Comparison of ENCODE assay signal across 10 mouse cellular contexts in genomic region chr19:58558352-58558751, GRCm38 (mm10). TPM values are rescaled to one million over a fixed set of nuclear protein-coding genes. Genes with fewer than 3 reads are reported as not detected.
DNase-seq lines count a peak whose midpoint lies in the region; ATAC-seq lines count a peak whose summit lies in the region.
"Had no signal": no experiment of that assay in that cellular context is flagged by ENCODE, and none has a peak within 500 bp of the region (broad histone marks: within the 10 kb centered on the region; RNA-seq: fewer than 3 reads in every experiment).

No protein-coding gene starts in this region.

- 56% methylated on average over 5 of the region's 5 CpGs for WGBS in intestine, embryonic 14.5 days
- 50% methylated on average over 5 of the region's 5 CpGs for WGBS in intestine, embryonic 15.5 days
- WGBS in embryonic facial prominence, embryonic 11.5 days: 49% methylated on average over 5 of the region's 5 CpGs

- no peak overlapping the region for H3K4me2 ChIP-seq in intestine, embryonic 14.5 days (ENCODE audit: low read length)
- H3K4me2 ChIP-seq in intestine, embryonic 15.5 days (replicated peaks): no peak overlapping the region
- no peak overlapping the region for H3K4me2 ChIP-seq in embryonic facial prominence, embryonic 11.5 days (ENCODE audit: low read depth, low read length)
- H3K4me2 ChIP-seq: liver, embryonic 15.5 days had no signal

- no peaks in the 10 kb centered on the region for H3K36me3 ChIP-seq in intestine, embryonic 14.5 days (ENCODE audit: control insufficient read depth, insufficient read depth, low read length)
- no peaks in the 10 kb centered on the region for H3K36me3 ChIP-seq in intestine, embryonic 15.5 days
- H3K36me3 ChIP-seq in embryonic facial prominence, embryonic 11.5 days (replicated peaks; ENCODE audit: control insufficient read depth, insufficient read depth, low read depth, low read length): no peaks in the 10 kb centered on the region
- H3K36me3 ChIP-seq: liver, embryonic 15.5 days had no signal

- no peak overlapping the region for H3K9ac ChIP-seq in intestine, embryonic 14.5 days (ENCODE audit: low read length)
- no peak overlapping the region for H3K9ac ChIP-seq in intestine, embryonic 15.5 days
- no peak overlapping the region for H3K9ac ChIP-seq in embryonic facial prominence, embryonic 11.5 days (replicated peaks; ENCODE audit: low read length)
- H3K9ac ChIP-seq: liver, embryonic 15.5 days had no signal

- no peaks in the 10 kb centered on the region for H3K9me3 ChIP-seq in intestine, embryonic 14.5 days (ENCODE audit: control insufficient read depth, low read length)
- no peaks in the 10 kb centered on the region for H3K9me3 ChIP-seq in intestine, embryonic 15.5 days
- H3K9me3 ChIP-seq in embryonic facial prominence, embryonic 11.5 days (replicated peaks; ENCODE audit: control insufficient read depth, low read length): no peaks in the 10 kb centered on the region
- H3K9me3 ChIP-seq: liver, embryonic 15.5 days had no signal

- H3K4me3 ChIP-seq in intestine, embryonic 14.5 days (ENCODE audit: low read depth, low read length): no peak overlapping the region
- H3K4me3 ChIP-seq in intestine, embryonic 15.5 days (replicated peaks): no peak overlapping the region
- H3K4me3 ChIP-seq in embryonic facial prominence, embryonic 11.5 days (ENCODE audit: low read depth, low read length): no peak overlapping the region
- H3K4me3 ChIP-seq: erythroblast, embryonic 14.5 days; liver, embryonic 15.5 days had no signal

- intact Hi-C loops in left cerebral cortex, postnatal 10 days (cut with DNase I): loop anchor here (5.0 to 10.0 kb wide), 2 partner anchors 814 to 901 kb away; no protein-coding TSS in a partner anchor

- no peaks in the 10 kb centered on the region for H3K27me3 ChIP-seq in intestine, embryonic 14.5 days (replicated peaks; ENCODE audit: control insufficient read depth, insufficient read depth, low read length)
- no peaks in the 10 kb centered on the region for H3K27me3 ChIP-seq in intestine, embryonic 15.5 days (replicated peaks)
- no peaks in the 10 kb centered on the region for H3K27me3 ChIP-seq in embryonic facial prominence, embryonic 11.5 days (ENCODE audit: control insufficient read depth, insufficient read depth, low read length)
- H3K27me3 ChIP-seq: liver, embryonic 15.5 days had no signal

- peak; percentile 70 for DNase-seq in intestine, embryonic 14.5 days (ENCODE audit: low spot score)
- DNase-seq in CD4-positive helper T cell, adult 2 months (ENCODE audit: low read depth, low spot score): peak; percentile 19
- peak; percentile 82 for DNase-seq in NIH3T3 (ENCODE audit: low read depth)
- DNase-seq in embryonic facial prominence, embryonic 11.5 days (ENCODE audit: low spot score): peak; percentile 88
- peak; percentile 34 to 36 for DNase-seq in left cerebral cortex, postnatal 10 days (ENCODE audit: extremely low spot score in 1 of 2, low spot score in 2 of 2)
- DNase-seq in right cerebral cortex, postnatal 25 days: peak; percentile 11

- H3K4me1 ChIP-seq in intestine, embryonic 14.5 days (replicated peaks; ENCODE audit: control insufficient read depth, insufficient read depth, low read length): peaks cover 13% of the 10 kb centered on the region; the same call in 1 of the 2 replicates
- H3K4me1 ChIP-seq in intestine, embryonic 15.5 days (replicated peaks): no peaks in the 10 kb centered on the region
- no peaks in the 10 kb centered on the region for H3K4me1 ChIP-seq in embryonic facial prominence, embryonic 11.5 days (ENCODE audit: control insufficient read depth, insufficient read depth, low read length)
- H3K4me1 ChIP-seq: liver, embryonic 15.5 days had no signal

- ATAC-seq in intestine, embryonic 14.5 days (replicated peaks; ENCODE audit: low FRiP score, low TSS enrichment, low read depth): no peak
- no peak for ATAC-seq in intestine, embryonic 15.5 days
- no peak for ATAC-seq in embryonic facial prominence, embryonic 11.5 days (replicated peaks; ENCODE audit: insufficient number of reproducible peaks, low FRiP score, low TSS enrichment, low read depth)

- H3K27ac ChIP-seq in intestine, embryonic 14.5 days (ENCODE audit: low read depth): no peak overlapping the region
- H3K27ac ChIP-seq in intestine, embryonic 15.5 days: no peak overlapping the region
- no peak overlapping the region for H3K27ac ChIP-seq in embryonic facial prominence, embryonic 11.5 days (replicated peaks; ENCODE audit: low read depth, low read length)
- H3K27ac ChIP-seq: liver, embryonic 15.5 days had no signal

RNA-seq across cellular contexts. Expression of gene Ccdc172, which starts 46.6 kb away (rescaled TPM):
- polyA plus RNA-seq in intestine, embryonic 14.5 days (2014; fragmentation: Nextera tagmentation; extraction: Ambion mirVana): not detected in 2 replicates
- polyA plus RNA-seq in intestine, embryonic 15.5 days (2015; fragmentation: Nextera tagmentation; extraction: Ambion mirVana): not detected in 2 replicates
- not detected in 2 replicates for polyA plus RNA-seq in embryonic facial prominence, embryonic 11.5 days (2014; fragmentation: Nextera tagmentation; extraction: Ambion mirVana)
- total RNA-seq in left cerebral cortex, postnatal 10 days (2021): not detected
- polyA plus RNA-seq: erythroblast, embryonic 14.5 days; liver, embryonic 15.5 days; stomach, embryonic 14.5 days had no signal

Comparison
In these comparisons a context has a peak if more than half of its experiments do, and no peak if none do; other contexts are left out.
1. DNase-seq: peak in every context shown above with its lines; median percentile 88 in embryonic facial prominence, embryonic 11.5 days; 82 in NIH3T3; 70 in intestine, embryonic 14.5 days; 35 in left cerebral cortex, postnatal 10 days; 19 in CD4-positive helper T cell, adult 2 months; 11 in right cerebral cortex, postnatal 25 days.